Mouse (Mus musculus): Measurements from ENCODE around the gene Bicdl1. TPM values are rescaled to one million over a fixed set of nuclear protein-coding genes. Genes with fewer than 3 reads are reported as not detected.

Bicdl1 gene
- polyA plus RNA-seq, 1 experiment from 2014 or later = 14.9 TPM

DNA sequence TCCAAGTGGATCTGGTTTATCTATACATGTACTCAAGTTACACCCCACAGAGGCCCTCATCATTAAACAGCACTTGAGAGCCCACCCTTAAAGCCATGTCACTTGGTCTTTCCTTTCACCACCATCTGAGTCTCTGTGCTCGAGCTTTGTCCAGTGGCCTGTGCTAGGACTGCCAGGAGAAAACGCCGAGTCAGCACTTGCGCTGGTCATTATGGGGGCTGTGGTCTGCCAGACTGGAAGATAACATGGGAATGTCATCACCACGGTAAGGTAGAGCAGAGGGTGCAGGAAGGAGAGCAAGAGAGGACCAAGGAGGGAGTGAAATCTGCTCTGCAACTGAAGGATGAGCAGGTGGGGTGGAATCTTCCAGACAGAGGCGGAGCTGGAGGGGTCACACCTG lies 73.1 kb downstream of the Bicdl1 start:
- Histone ChIP-seq H3K9me3 (ENCODE audit: low read length) (no peaks in the 10 kb centered on the region), H3K4me2 (replicated peaks; ENCODE audit: low read depth, low read length) (no peak overlapping the region), H3K27ac (ENCODE audit: low read length) (no peak overlapping the region), H3K4me3 (ENCODE audit: low read length) (no peak overlapping the region), H3K9ac (replicated peaks; ENCODE audit: low read length) (no peak overlapping the region), H3K36me3 (ENCODE audit: insufficient read depth, low read length) (no peaks in the 10 kb centered on the region), H3K4me1 (ENCODE audit: insufficient read depth, low read length) (no peaks in the 10 kb centered on the region), H3K27me3 (ENCODE audit: insufficient read depth, low read length) (no peaks in the 10 kb centered on the region)
- WGBS = 68% methylated on average over 6 of the region's 6 CpGs
- ATAC-seq (ENCODE audit: low FRiP score, low TSS enrichment) = no peak

DNA sequence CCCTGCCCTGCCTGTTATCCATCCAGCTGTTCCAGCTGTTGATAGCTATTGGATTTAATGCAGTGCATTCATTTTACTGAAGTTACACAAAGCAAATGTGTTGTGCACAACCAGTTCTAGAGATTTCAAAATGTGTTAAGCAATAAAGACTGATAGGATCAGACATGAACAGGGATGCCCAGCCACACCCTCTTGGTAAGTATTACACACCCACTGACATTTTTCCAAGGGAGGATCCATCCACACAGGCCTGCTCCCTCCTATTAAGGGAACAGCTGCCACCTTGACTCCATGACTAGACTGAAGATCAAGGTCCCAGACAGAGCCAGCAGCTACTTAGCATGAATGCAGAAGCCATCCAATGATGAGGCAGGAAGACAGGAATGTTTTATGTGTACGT lies 74.2 kb downstream of the Bicdl1 start:
- no peak overlapping the region for H3K9ac ChIP-seq (replicated peaks; ENCODE audit: low read length)
- no peaks in the 10 kb centered on the region for H3K36me3 ChIP-seq (ENCODE audit: insufficient read depth, low read length)
- no peaks in the 10 kb centered on the region for H3K9me3 ChIP-seq (ENCODE audit: low read length)
- no peak overlapping the region for H3K4me2 ChIP-seq (replicated peaks; ENCODE audit: low read depth, low read length)
- no peak overlapping the region for H3K27ac ChIP-seq (ENCODE audit: low read length)
- no peak overlapping the region for H3K4me3 ChIP-seq (ENCODE audit: low read length)
- no peak for ATAC-seq (ENCODE audit: low FRiP score, low TSS enrichment)
- peaks cover 4% of the 10 kb centered on the region for H3K4me1 ChIP-seq (ENCODE audit: insufficient read depth, low read length)
- no peaks in the 10 kb centered on the region for H3K27me3 ChIP-seq (ENCODE audit: insufficient read depth, low read length)
- WGBS = 76% methylated on average over 1 of the region's 1 CpGs

DNA sequence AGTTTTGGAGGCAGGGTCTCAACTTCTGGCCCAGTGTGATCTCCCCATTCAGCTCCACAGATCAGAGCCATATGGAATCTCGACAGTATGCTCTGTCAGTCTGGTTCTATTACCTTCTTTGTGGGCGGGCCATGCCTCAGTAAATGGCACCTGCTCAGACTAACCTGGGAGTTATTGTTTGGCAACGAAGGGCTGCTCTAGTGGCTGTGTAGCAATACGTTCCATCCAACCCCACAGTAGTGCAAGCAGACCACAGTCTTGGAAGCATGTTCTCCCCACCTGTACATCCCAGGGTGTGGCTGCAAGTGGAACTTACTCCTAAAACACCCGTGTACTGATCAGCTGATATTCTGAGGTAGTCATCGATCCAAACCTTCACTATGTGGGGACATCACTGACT lies 74.7 kb downstream of the Bicdl1 start:
- no peaks in the 10 kb centered on the region for H3K27me3 ChIP-seq (ENCODE audit: insufficient read depth, low read length)
- no peak for ATAC-seq (ENCODE audit: low FRiP score, low TSS enrichment)

DNA sequence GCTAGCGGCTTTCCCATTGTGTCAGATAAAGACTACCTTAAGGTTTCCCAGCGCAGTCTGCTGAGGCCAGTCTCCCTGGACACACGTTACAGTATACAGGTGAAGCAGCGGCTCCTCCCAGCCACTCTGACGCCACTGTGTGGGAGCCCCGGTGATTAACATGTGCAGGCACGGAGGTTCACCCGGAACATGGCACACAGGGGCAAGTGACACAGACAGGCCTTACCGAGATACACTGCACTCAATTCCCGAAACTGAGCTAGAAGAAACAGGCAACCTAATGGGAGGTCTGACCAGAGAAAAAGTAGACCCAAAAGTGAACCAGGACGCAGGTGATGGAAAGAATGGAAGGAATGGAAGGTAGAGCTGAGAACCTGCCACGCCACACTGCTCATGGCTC lies 77.6 kb downstream of the Bicdl1 start:
- WGBS = 84% methylated on average over 12 of the region's 12 CpGs
- Histone ChIP-seq H3K4me1 (ENCODE audit: insufficient read depth, low read length) (peaks cover 15% of the 10 kb centered on the region), H3K36me3 (ENCODE audit: insufficient read depth, low read length) (no peaks in the 10 kb centered on the region), H3K4me2 (replicated peaks; ENCODE audit: low read depth, low read length) (no peak overlapping the region), H3K4me3 (ENCODE audit: low read length) (no peak overlapping the region), H3K9me3 (ENCODE audit: low read length) (no peaks in the 10 kb centered on the region), H3K9ac (replicated peaks; ENCODE audit: low read length) (no peak overlapping the region), H3K27me3 (ENCODE audit: insufficient read depth, low read length) (no peaks in the 10 kb centered on the region), H3K27ac (ENCODE audit: low read length) (no peak overlapping the region)
- ATAC-seq (ENCODE audit: low FRiP score, low TSS enrichment) = no peak

More for the DNA sequence above, 74.7 kb downstream of the Bicdl1 start:
- Histone ChIP-seq H3K4me3 (ENCODE audit: low read length) (no peak overlapping the region), H3K9ac (replicated peaks; ENCODE audit: low read length) (no peak overlapping the region), H3K27ac (ENCODE audit: low read length) (no peak overlapping the region), H3K4me1 (ENCODE audit: insufficient read depth, low read length) (peaks cover 9% of the 10 kb centered on the region), H3K4me2 (replicated peaks; ENCODE audit: low read depth, low read length) (no peak overlapping the region), H3K36me3 (ENCODE audit: insufficient read depth, low read length) (no peaks in the 10 kb centered on the region), H3K9me3 (ENCODE audit: low read length) (no peaks in the 10 kb centered on the region)
- WGBS = 69% methylated on average over 6 of the region's 6 CpGs

DNA sequence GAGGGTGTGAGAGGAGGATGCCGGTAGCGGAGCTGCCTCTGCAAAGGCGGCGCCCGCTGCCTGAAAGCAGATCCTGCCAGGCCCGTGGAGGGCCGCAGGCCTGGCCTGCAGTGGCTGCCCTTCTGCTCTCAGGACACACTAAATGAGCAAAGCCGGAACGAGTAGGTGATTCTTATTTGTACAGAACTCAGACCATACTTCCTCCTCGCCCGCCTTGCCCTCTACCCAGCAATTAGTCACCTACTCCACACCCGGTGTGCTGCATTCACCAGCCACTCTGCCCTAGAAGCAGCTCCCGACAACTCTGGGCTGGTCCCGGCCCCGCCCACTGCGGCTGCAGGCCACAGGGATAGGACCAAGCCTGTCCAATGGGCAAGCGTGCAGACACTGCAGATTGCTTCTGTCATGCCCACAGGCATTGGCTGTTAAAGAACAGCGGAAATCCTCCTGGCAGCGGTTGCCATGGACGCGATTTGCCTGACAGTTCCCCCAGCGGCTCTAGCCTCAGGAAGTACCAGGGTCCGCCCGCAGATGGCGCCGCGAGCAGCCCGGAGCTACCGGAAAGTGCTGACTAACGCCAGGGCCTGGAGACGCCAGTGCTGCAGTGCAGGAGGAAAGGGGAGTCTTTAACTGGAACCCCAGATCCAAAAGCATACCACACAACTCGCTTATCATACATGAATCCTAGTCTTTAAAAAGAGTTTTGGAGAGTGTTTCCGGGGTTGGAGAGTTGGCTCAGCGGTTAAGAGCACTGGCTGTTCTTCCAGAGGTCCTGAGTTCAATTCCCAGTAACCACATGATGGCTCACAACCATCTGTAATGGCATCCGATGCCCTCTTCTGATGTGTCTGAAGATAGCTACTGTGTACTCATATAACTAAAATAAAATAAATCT lies 78.5 kb downstream of the Bicdl1 start:
- H3K9ac ChIP-seq (replicated peaks; ENCODE audit: low read length) = peak overlapping the region; percentile 73
- WGBS = 3% methylated on average over 35 of the region's 35 CpGs
- ATAC-seq (ENCODE audit: low FRiP score, low TSS enrichment) = peak; percentile 100

DNA sequence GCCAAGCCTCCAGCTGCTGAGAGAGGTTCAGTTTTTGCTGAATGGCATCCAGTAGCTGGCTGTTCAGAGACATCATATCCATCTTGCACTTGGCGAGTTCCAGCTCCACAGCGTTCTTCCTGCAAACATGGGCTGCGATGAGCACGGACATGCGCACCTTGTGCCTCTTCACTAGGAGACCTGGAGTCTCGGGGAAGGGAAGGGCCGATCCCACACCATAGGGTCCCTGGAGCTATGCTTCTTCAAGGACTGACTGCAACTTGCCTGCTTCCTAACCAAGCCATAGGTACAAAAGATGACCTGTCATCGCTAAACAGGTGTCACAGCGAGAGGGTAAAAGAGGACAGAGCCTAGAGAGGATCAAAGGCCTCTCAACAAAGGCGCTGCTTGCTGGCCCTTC lies 79.6 kb downstream of the Bicdl1 start:
- peaks cover 19% of the 10 kb centered on the region for H3K4me1 ChIP-seq (ENCODE audit: insufficient read depth, low read length)
- H3K9me3 ChIP-seq (ENCODE audit: low read length) = no peaks in the 10 kb centered on the region
- ATAC-seq (ENCODE audit: low FRiP score, low TSS enrichment) = no peak
- H3K9ac ChIP-seq (replicated peaks; ENCODE audit: low read length) = peak overlapping the region; percentile 73
- H3K4me2 ChIP-seq (replicated peaks; ENCODE audit: low read depth, low read length) = no peak overlapping the region; the same call in 1 of the 2 replicates
- peaks cover 9% of the 10 kb centered on the region for H3K36me3 ChIP-seq (ENCODE audit: insufficient read depth, low read length)
- no peak overlapping the region for H3K4me3 ChIP-seq (ENCODE audit: low read length)
- H3K27me3 ChIP-seq (ENCODE audit: insufficient read depth, low read length) = no peaks in the 10 kb centered on the region
- no peak overlapping the region for H3K27ac ChIP-seq (ENCODE audit: low read length)
- 91% methylated on average over 10 of the region's 10 CpGs for WGBS

More for the DNA sequence above, 78.5 kb downstream of the Bicdl1 start:
- H3K27ac ChIP-seq (ENCODE audit: low read length) = peak overlapping the region; percentile 82
- 0 out of 2 replicates have a peak, but pooled peaks cover under 1% of the 10 kb centered on the region for H3K36me3 ChIP-seq (ENCODE audit: insufficient read depth, low read length)
- peak overlapping the region; percentile 54 for H3K4me3 ChIP-seq (ENCODE audit: low read length)
- no peaks in the 10 kb centered on the region for H3K9me3 ChIP-seq (ENCODE audit: low read length)
- no peaks in the 10 kb centered on the region for H3K27me3 ChIP-seq (ENCODE audit: insufficient read depth, low read length)
- peaks cover 19% of the 10 kb centered on the region for H3K4me1 ChIP-seq (ENCODE audit: insufficient read depth, low read length)
- peak overlapping the region; percentile 75 for H3K4me2 ChIP-seq (replicated peaks; ENCODE audit: low read depth, low read length)

DNA sequence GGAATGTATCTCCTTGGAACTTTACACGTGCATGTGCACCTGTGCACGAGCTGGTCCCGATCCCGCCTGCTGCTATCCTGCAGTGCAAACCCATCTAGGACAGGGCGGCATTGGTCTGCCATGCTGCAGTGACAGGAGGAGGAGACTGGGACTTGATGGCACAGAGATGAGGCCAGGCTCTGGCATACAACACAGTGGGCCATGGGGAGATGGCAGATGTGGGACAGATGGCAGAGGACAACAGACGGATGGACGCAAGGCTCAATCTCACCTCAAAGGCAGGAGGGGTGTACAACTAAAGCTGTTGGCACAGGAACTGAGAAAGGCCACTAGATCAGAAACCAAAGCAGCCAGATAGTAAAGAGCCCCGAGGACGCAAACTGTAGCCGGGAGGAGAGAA lies 80.5 kb downstream of the Bicdl1 start:
- H3K4me2 ChIP-seq (replicated peaks; ENCODE audit: low read depth, low read length) = no peak overlapping the region
- peaks cover 18% of the 10 kb centered on the region for H3K36me3 ChIP-seq (ENCODE audit: insufficient read depth, low read length)
- no peaks in the 10 kb centered on the region for H3K27me3 ChIP-seq (ENCODE audit: insufficient read depth, low read length)
- H3K27ac ChIP-seq (ENCODE audit: low read length) = no peak overlapping the region
- H3K4me3 ChIP-seq (ENCODE audit: low read length) = no peak overlapping the region
- no peak for ATAC-seq (ENCODE audit: low FRiP score, low TSS enrichment)
- peaks cover 19% of the 10 kb centered on the region for H3K4me1 ChIP-seq (ENCODE audit: insufficient read depth, low read length)
- no peak overlapping the region for H3K9ac ChIP-seq (replicated peaks; ENCODE audit: low read length)
- WGBS = 91% methylated on average over 10 of the region's 10 CpGs
- H3K9me3 ChIP-seq (ENCODE audit: low read length) = no peaks in the 10 kb centered on the region

DNA sequence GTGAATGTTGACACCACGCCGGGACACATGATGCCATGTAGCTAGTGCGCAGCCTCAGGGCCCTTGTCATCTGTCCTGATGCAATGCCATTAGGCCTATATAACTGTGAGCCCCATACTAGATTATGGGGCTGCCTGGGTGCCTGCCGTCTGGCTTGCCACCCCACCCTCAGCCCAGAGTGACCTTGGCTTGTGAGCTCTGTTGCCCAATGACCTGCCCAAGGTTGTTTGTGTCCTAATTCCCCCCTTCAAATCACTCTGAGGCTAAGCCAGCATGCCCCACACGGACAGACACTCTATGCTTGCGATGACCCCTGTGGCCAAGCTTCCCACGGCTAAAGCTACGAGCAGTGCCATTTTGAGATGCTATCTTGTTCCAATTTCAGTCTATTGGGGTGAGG lies 81.7 kb downstream of the Bicdl1 start:
- H3K4me1 ChIP-seq (ENCODE audit: insufficient read depth, low read length) = peaks cover 19% of the 10 kb centered on the region
- no peaks in the 10 kb centered on the region for H3K27me3 ChIP-seq (ENCODE audit: insufficient read depth, low read length)
- H3K9me3 ChIP-seq (ENCODE audit: low read length) = no peaks in the 10 kb centered on the region
- H3K4me2 ChIP-seq (replicated peaks; ENCODE audit: low read depth, low read length) = no peak overlapping the region
- peaks cover 29% of the 10 kb centered on the region for H3K36me3 ChIP-seq (ENCODE audit: insufficient read depth, low read length)
- H3K27ac ChIP-seq (ENCODE audit: low read length) = peak overlapping the region; percentile 84
- no peak overlapping the region for H3K9ac ChIP-seq (replicated peaks; ENCODE audit: low read length)
- 81% methylated on average over 8 of the region's 8 CpGs for WGBS
- no peak overlapping the region for H3K4me3 ChIP-seq (ENCODE audit: low read length)
- no peak for ATAC-seq (ENCODE audit: low FRiP score, low TSS enrichment)

DNA sequence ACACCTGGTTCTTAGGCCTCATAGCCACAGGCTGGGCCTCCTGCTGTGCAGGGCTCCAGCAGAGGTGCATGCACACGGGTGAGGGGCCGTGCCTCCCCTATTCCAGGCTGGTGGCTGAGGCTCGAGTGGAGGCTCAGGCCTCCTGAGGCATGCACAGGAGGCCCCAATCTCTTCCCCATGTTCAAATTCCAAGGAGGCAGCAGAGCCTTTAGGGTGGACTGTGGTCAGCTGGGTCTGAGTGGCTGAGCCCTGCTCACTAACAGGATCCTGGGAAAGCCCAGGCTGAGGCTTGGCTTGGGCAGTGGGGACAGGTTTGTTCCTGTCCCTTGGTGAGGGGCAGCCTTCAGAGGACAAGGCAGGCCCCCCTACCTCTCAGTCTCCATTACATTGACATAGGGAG lies 82.5 kb downstream of the Bicdl1 start:
- Histone ChIP-seq H3K4me1 (ENCODE audit: insufficient read depth, low read length) (peaks cover 19% of the 10 kb centered on the region), H3K4me2 (replicated peaks; ENCODE audit: low read depth, low read length) (no peak overlapping the region), H3K27ac (ENCODE audit: low read length) (peak overlapping the region; percentile 84), H3K9me3 (ENCODE audit: low read length) (no peaks in the 10 kb centered on the region), H3K9ac (replicated peaks; ENCODE audit: low read length) (peak overlapping the region; percentile 28), H3K36me3 (ENCODE audit: insufficient read depth, low read length) (peaks cover 33% of the 10 kb centered on the region), H3K4me3 (ENCODE audit: low read length) (no peak overlapping the region), H3K27me3 (ENCODE audit: insufficient read depth, low read length) (no peaks in the 10 kb centered on the region)
- ATAC-seq (ENCODE audit: low FRiP score, low TSS enrichment) = peak; percentile 3; the same call in 1 of the 2 replicates
- WGBS = 41% methylated on average over 3 of the region's 3 CpGs

DNA sequence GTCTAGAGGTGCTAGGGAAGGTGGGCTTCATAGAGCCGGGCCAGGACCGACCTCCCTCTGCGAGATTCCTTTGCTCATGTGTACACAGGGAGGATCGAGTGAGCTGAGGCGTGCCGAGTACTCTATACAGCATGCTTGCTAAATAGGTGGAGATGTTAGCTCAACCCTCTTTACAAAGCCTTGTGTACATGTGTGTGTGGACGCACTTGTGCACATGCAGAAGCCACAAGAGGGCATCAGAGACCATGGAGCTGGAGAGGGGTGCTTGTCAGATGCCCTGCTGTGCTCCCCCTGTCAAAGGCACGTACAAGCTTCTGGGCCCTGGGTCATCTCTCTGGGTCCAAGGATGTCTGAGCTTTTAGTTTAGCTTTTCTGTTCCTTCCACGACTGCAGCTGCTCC lies 87.2 kb downstream of the Bicdl1 start:
- Histone ChIP-seq H3K4me3 (ENCODE audit: low read length) (no peak overlapping the region), H3K4me2 (replicated peaks; ENCODE audit: low read depth, low read length) (no peak overlapping the region), H3K9ac (replicated peaks; ENCODE audit: low read length) (no peak overlapping the region), H3K27ac (ENCODE audit: low read length) (no peak overlapping the region), H3K4me1 (ENCODE audit: insufficient read depth, low read length) (peaks cover 6% of the 10 kb centered on the region; the same call in 1 of the 2 replicates), H3K27me3 (ENCODE audit: insufficient read depth, low read length) (no peaks in the 10 kb centered on the region), H3K36me3 (ENCODE audit: insufficient read depth, low read length) (peaks cover 54% of the 10 kb centered on the region), H3K9me3 (ENCODE audit: low read length) (no peaks in the 10 kb centered on the region)
- 90% methylated on average over 9 of the region's 9 CpGs for WGBS
- ATAC-seq (ENCODE audit: low FRiP score, low TSS enrichment) = no peak
